Mouse (Mus musculus): ENCODE results near the gene Slc52a3.
A peak's percentile ranks its signal among the peaks of the same experiment; 100 is the strongest.

DNA sequence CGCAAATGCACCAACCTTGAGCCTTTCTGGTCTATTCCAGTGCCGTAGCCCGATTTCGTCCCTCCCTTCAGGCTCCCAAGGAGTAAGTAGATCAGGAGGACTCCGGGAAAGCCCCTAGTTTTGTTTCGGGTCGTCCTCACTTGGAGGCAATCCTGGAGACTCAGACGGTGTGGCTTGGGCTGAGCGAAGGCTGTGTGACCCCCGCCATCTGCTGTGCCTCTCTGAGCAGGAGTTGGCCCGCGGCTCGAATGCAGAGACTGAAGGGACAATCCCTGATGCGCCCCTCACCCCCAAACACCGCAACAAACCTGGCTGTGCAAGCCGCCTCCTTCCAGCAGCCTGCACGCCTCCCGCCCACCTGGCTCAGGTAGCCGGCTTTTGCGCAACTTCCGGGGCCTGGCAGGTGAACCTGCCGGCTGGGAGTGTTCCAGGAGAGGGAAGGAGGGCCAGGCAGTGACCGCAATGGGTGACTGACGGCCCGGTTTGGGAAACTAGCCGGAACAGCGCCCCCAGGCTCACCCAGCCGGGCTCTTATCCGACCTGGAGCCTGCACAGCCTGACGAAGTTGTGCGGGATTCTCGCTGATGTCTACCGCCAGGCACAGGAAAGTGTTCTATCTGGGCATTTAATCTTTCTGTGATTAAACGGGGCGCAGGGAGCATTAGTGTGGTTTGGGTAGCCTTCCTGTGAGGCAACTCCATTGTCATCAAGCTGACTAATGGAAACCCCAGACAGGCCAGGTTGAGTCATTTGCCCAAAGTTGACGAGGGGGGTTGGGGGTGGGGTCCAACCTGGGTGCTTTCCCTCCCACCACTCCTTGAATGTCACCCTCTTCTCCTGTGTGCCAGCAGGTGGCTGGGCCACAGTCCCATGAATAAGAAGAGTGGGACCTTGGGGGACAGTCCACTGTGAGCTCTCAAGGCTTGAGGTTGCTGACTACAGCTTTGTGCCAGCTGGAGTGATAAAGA lies 22.4 kb upstream of the Slc52a3 start:
- no peak for TF ChIP-seq EP300 (IDR thresholded peaks at IDR 0.05; ENCODE audit: low read depth)
- TF ChIP-seq CTCF (IDR thresholded peaks at IDR 0.05; ENCODE audit: low read depth), result peak; percentile 46
